Mouse (Mus musculus): ENCODE data around the gene Evi5.

Gene Evi5

GRCm38 (mm10) chr5:107703207-107703763 is 171.6 kb downstream of the Evi5 start:
- peak; percentile 39 for DNase-seq

GRCm38 (mm10) chr5:107701658-107702057 is 173.2 kb downstream of the Evi5 start:
- peak; percentile 33 for DNase-seq

GRCm38 (mm10) chr5:107700873-107701272 is 174.0 kb downstream of the Evi5 start:
- DNase-seq, result peak; percentile 49

- peak; percentile 68 for DNase-seq
Observed at GRCm38 (mm10) chr5:107698888-107699287, 176.0 kb downstream of the Evi5 start.

- peak; percentile 23 for DNase-seq
Observed at GRCm38 (mm10) chr5:107695019-107695418, 179.9 kb downstream of the Evi5 start.
